Comparison of ENCODE assay signal across 21 mouse cellular contexts in genomic region chr7:6195777-6196176, GRCm38 (mm10). TPM values are rescaled to one million over a fixed set of nuclear protein-coding genes. Genes with fewer than 3 reads are reported as not detected.
DNase-seq lines count a peak whose midpoint lies in the region; ATAC-seq and TF ChIP-seq lines count a peak whose summit lies in the region.
"Had no signal": no experiment of that assay in that cellular context is flagged by ENCODE, and none has a peak within 500 bp of the region (broad histone marks: within the 10 kb centered on the region; RNA-seq: fewer than 3 reads in every experiment).

No protein-coding gene starts in this region.

- no peak overlapping the region for H3K4me3 ChIP-seq in layer of hippocampus, adult 2 months
- no peak overlapping the region for H3K4me3 ChIP-seq in E14TG2a.4 (replicated peaks; ENCODE audit: low read length)
- H3K4me3 ChIP-seq: erythroblast, embryonic 14.5 days; hindbrain, embryonic 15.5 days; myocyte had no signal

- no peak for TF ChIP-seq POLR2A in brain, embryonic 14.5 days (IDR thresholded peaks at IDR 0.05; ENCODE audit: borderline replicate concordance, extremely low read depth, insufficient read depth, insufficient read length, poor library complexity, severe bottlenecking)

- peaks cover 9% of the 10 kb centered on the region for H3K27me3 ChIP-seq in E14TG2a.4 (ENCODE audit: insufficient read depth, low read length)
- H3K27me3 ChIP-seq: hindbrain, embryonic 15.5 days had no signal

- peak; percentile 22 for DNase-seq in CD4-positive, CD25-positive, alpha-beta regulatory T cell, adult 2 months (ENCODE audit: low read depth, low spot score)
- no peak for DNase-seq in layer of hippocampus, adult 2 months (ENCODE audit: low spot score in 2 of 2)
- DNase-seq in layer of hippocampus, adult 11-12 months (ENCODE audit: low spot score), result no peak
- no peak for DNase-seq in brain, embryonic 14.5 days (ENCODE audit: low read depth)
- no peak for DNase-seq in testis, postnatal 14 days (ENCODE audit: low spot score)
- no peak for DNase-seq in right cerebral cortex, postnatal 14 days
- DNase-seq: cerebellum, adult 9-11 months; heart, postnatal 10 days; right cerebral cortex, postnatal 25 days had no signal

- no peak overlapping the region for H3K27ac ChIP-seq in layer of hippocampus, adult 2 months
- H3K27ac ChIP-seq: hindbrain, embryonic 15.5 days had no signal

- H3K9me3 ChIP-seq in E14TG2a.4 (ENCODE audit: low read length), result peaks cover 16% of the 10 kb centered on the region; the same call in 1 of the 2 replicates
- H3K9me3 ChIP-seq: hindbrain, embryonic 15.5 days had no signal

- 0 out of 2 replicates have a peak, but pooled peaks cover 5% of the 10 kb centered on the region for H3K4me1 ChIP-seq in E14TG2a.4 (replicated peaks; ENCODE audit: low read depth, low read length)
- H3K4me1 ChIP-seq: hindbrain, embryonic 15.5 days had no signal

- H3K36me3 ChIP-seq in E14TG2a.4 (ENCODE audit: insufficient read depth, low read length), result peaks cover 1% of the 10 kb centered on the region
- H3K36me3 ChIP-seq: hindbrain, embryonic 15.5 days had no signal

- TF ChIP-seq CTCF in layer of hippocampus, adult 2 months (conservative IDR thresholded peaks at IDR 0.05), result peak; percentile 52
- peak; percentile 76 for TF ChIP-seq CTCF in E14TG2a.4 (conservative IDR thresholded peaks at IDR 0.05; ENCODE audit: low read length)
- 0 out of 2 replicates have a peak, but pooled peaks have one; percentile 8 for TF ChIP-seq CTCF in brain, embryonic 14.5 days (IDR thresholded peaks at IDR 0.05; ENCODE audit: borderline replicate concordance, extremely low read depth, insufficient read depth, insufficient read length)

- ATAC-seq in CD4-positive, CD25-positive, alpha-beta regulatory T cell, adult 4 months, result no peak

RNA-seq across cellular contexts. Expression of gene Galp, which starts 1.1 kb away (rescaled TPM):
- not detected for polyA plus RNA-seq in CD4-positive, CD25-positive, alpha-beta regulatory T cell, adult 4 months (2017; shearing (Covaris generic))
- not detected for total RNA-seq in layer of hippocampus, adult 2 months (2021)
- polyA plus RNA-seq in brain, embryonic 14.5 days (2012; rRNA removed), result not detected in 2 replicates
- total RNA-seq: adrenal gland, adult 18-20 months; heart, postnatal 10 days; layer of hippocampus, postnatal 10 days; left cerebral cortex, postnatal 36 days had no signal
- polyA plus RNA-seq: erythroblast, embryonic 14.5 days; frontal cortex, adult 2 months; gonadal fat pad, adult 2 months; hindbrain, embryonic 15.5 days; kidney, embryonic 14.5 days; liver, embryonic 16.5 days; myocyte had no signal

RNA-seq across cellular contexts. Expression of gene Zfp444, which starts 23.8 kb away (rescaled TPM):
- polyA plus RNA-seq in CD4-positive, CD25-positive, alpha-beta regulatory T cell, adult 4 months (2017; shearing (Covaris generic)), result 10 to 100 TPM in 1 of 2 experiments, 1 to 10 TPM in 1; 5.6 to 10.6 TPM
- total RNA-seq in layer of hippocampus, adult 2 months (2021), result 10 to 100 TPM; 55.8 to 57.2 TPM
- 80.7 and 95.5 TPM in 2 replicates for polyA plus RNA-seq in brain, embryonic 14.5 days (2012; rRNA removed)

RNA-seq across cellular contexts. Expression of gene Zscan5b, which starts 26.3 kb away (rescaled TPM):
- not detected for polyA plus RNA-seq in CD4-positive, CD25-positive, alpha-beta regulatory T cell, adult 4 months (2017; shearing (Covaris generic))
- total RNA-seq in layer of hippocampus, adult 2 months (2021), result not detected
- polyA plus RNA-seq in brain, embryonic 14.5 days (2012; rRNA removed), result not detected in 2 replicates
- total RNA-seq: adrenal gland, adult 18-20 months; heart, postnatal 10 days; layer of hippocampus, postnatal 10 days; left cerebral cortex, postnatal 36 days had no signal
- polyA plus RNA-seq: erythroblast, embryonic 14.5 days; frontal cortex, adult 2 months; gonadal fat pad, adult 2 months; hindbrain, embryonic 15.5 days; kidney, embryonic 14.5 days; liver, embryonic 16.5 days; myocyte had no signal

RNA-seq across cellular contexts. Expression of gene Zfp787, which starts 40.0 kb away (rescaled TPM):
- 1 to 10 TPM; 6.7 to 6.9 TPM for polyA plus RNA-seq in CD4-positive, CD25-positive, alpha-beta regulatory T cell, adult 4 months (2017; shearing (Covaris generic))
- total RNA-seq in layer of hippocampus, adult 2 months (2021), result 10 to 100 TPM; 26.2 to 27.3 TPM
- polyA plus RNA-seq in brain, embryonic 14.5 days (2012; rRNA removed), result 47.4 and 54.0 TPM in 2 replicates

RNA-seq across cellular contexts. Expression of gene Epp13, which starts 56.7 kb away (rescaled TPM):
- not detected for polyA plus RNA-seq in CD4-positive, CD25-positive, alpha-beta regulatory T cell, adult 4 months (2017; shearing (Covaris generic))
- not detected for total RNA-seq in layer of hippocampus, adult 2 months (2021)
- 0.11 TPM in 1 of 2 replicates, not detected in the other for polyA plus RNA-seq in brain, embryonic 14.5 days (2012; rRNA removed)
- total RNA-seq: adrenal gland, adult 18-20 months; heart, postnatal 10 days; layer of hippocampus, postnatal 10 days; left cerebral cortex, postnatal 36 days had no signal
- polyA plus RNA-seq: erythroblast, embryonic 14.5 days; frontal cortex, adult 2 months; kidney, embryonic 14.5 days; liver, embryonic 16.5 days; myocyte had no signal

Comparison
In these comparisons a context has a peak if more than half of its experiments do, and no peak if none do; other contexts are left out.
1. CTCF ChIP-seq: peak in every context shown above with its lines; median percentile 76 in E14TG2a.4; 52 in layer of hippocampus, adult 2 months; 8 in brain, embryonic 14.5 days.